Mouse (Mus musculus): Measurements from ENCODE around the gene C1rl.

DNA sequence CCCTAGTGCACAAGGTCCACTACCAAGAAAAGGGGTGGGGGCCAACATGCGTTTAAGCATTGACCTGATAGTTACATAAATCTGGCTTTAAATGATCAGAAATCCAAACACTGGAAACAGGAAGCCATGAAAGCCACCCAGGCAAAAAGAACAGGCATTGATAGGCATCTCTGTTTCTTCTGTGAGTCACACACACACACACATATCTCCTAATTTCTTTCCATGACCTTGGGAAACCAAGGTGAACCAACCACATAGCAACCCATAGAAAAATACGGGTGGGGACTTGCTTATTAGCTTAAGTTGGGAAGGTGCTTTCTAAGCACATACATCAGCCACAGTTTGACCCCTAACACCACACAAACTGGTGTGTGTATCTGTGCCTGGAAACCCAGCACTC, 45.6 kb upstream of the C1rl start:
- TF ChIP-seq POLR2A (IDR thresholded peaks at IDR 0.05; ENCODE audit: extremely low read depth, insufficient read depth, low read length) (no peak), CTCF (IDR thresholded peaks at IDR 0.05; ENCODE audit: low read depth, low read length) (no peak)
